23 mouse cellular contexts compared by ENCODE assay signal in the genomic region with DNA sequence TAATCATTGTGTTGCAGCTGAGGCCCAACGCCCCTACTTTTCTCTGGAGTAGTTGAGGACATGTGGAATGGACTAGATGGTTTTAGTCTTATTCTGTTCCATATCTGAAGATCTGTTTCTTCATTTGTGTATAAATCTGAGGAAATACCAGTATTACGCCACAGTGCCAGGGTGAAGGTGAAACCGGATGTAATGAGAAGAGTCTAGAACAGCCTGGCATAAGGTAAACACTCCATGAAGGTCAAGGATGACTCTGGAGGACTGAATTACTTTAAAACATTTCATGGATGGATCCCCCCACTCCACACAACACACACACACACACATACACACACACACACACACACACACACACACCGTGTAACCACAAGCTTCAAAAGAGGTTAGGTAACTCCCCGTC. TPM values are rescaled to one million over a fixed set of nuclear protein-coding genes. Genes with fewer than 3 reads are reported as not detected.
DNase-seq lines count a peak whose midpoint lies in the region; ATAC-seq lines count a peak whose summit lies in the region.
"Had no signal": no experiment of that assay in that cellular context is flagged by ENCODE, and none has a peak within 500 bp of the region (broad histone marks: within the 10 kb centered on the region; RNA-seq: fewer than 3 reads in every experiment).

No protein-coding gene starts in this region.

- H3K4me3 ChIP-seq in midbrain, embryonic 15.5 days: no peak overlapping the region
- H3K4me3 ChIP-seq: liver, embryonic 15.5 days had no signal

- peak; percentile 2 for DNase-seq in adrenal gland, postnatal 10 days
- no peak for DNase-seq in adrenal gland, postnatal 4 days (ENCODE audit: low spot score in 2 of 2)
- peak; percentile 12 to 46 for DNase-seq in lung, adult 18-20 months
- DNase-seq in lung, postnatal 10 days: no peak
- peak; percentile 8 for DNase-seq in NIH3T3 (ENCODE audit: low read depth)
- no peak for DNase-seq in right cerebral cortex, postnatal 36 days (ENCODE audit: low spot score in 2 of 2)
- no peak for DNase-seq in gastrocnemius, adult 18-20 months (ENCODE audit: low spot score)
- DNase-seq: adrenal gland, postnatal 36 days; cerebellum, adult 8-10 months; forebrain, postnatal 0 days; gastrocnemius, adult 2 months; heart, postnatal 36 days; kidney, adult 11 months; right cerebral cortex, postnatal 14 days; thymus, postnatal 36 days had no signal

- no peak overlapping the region for H3K9ac ChIP-seq in midbrain, embryonic 15.5 days
- H3K9ac ChIP-seq: limb, embryonic 15.5 days; liver, embryonic 15.5 days had no signal

- peaks cover 10% of the 10 kb centered on the region for H3K4me1 ChIP-seq in midbrain, embryonic 15.5 days
- H3K4me1 ChIP-seq: liver, embryonic 15.5 days had no signal

- WGBS in midbrain, embryonic 15.5 days: 78% methylated on average over 5 of the region's 5 CpGs

- H3K27me3 ChIP-seq in midbrain, embryonic 15.5 days (replicated peaks): no peaks in the 10 kb centered on the region
- H3K27me3 ChIP-seq: limb, embryonic 15.5 days; neural tube, embryonic 13.5 days had no signal

- peak; percentile 35; the same call in 1 of the 2 replicates for ATAC-seq in midbrain, embryonic 15.5 days (replicated peaks)
- ATAC-seq: Patski had no signal

- no peak overlapping the region for H3K27ac ChIP-seq in midbrain, embryonic 15.5 days
- H3K27ac ChIP-seq: kidney, postnatal 0 days; limb, embryonic 15.5 days; liver, embryonic 15.5 days had no signal

- H3K9me3 ChIP-seq in midbrain, embryonic 15.5 days: no peaks in the 10 kb centered on the region
- H3K9me3 ChIP-seq: limb, embryonic 15.5 days; liver, embryonic 15.5 days; neural tube, embryonic 13.5 days had no signal

- H3K4me2 ChIP-seq in midbrain, embryonic 15.5 days: no peak overlapping the region

- no peaks in the 10 kb centered on the region for H3K36me3 ChIP-seq in midbrain, embryonic 15.5 days (replicated peaks)
- H3K36me3 ChIP-seq: limb, embryonic 15.5 days; liver, embryonic 15.5 days; neural tube, embryonic 13.5 days had no signal

RNA-seq across cellular contexts. Expression of a gene that starts 45.3 kb away (rescaled TPM):
- total RNA-seq in adrenal gland, postnatal 10 days (2021): 10 to 100 TPM in 1 of 2 experiments, 1 to 10 TPM in 1; 7.7 to 10.5 TPM
- total RNA-seq in adrenal gland, postnatal 4 days (2021): 10 to 100 TPM; 15.2 to 16.0 TPM
- 10.0 and 11.4 TPM in 2 replicates for polyA plus RNA-seq in midbrain, embryonic 15.5 days (2015; fragmentation: Nextera tagmentation; extraction: Ambion mirVana)
- under 1 TPM; 0.43 to 0.64 TPM for total RNA-seq in gastrocnemius, adult 18-20 months (2021)
- total RNA-seq: common myeloid progenitor, adult 5-6 weeks; monocyte, adult 5-6 weeks had no signal
- polyA plus RNA-seq: Patski had no signal

Comparison
In these comparisons a context has a peak if more than half of its experiments do, and no peak if none do; other contexts are left out.
1. DNase-seq: peak in adrenal gland, postnatal 10 days (single experiment), lung, adult 18-20 months (2 of 2) and NIH3T3 (single experiment); none in adrenal gland, postnatal 4 days (0 of 2), lung, postnatal 10 days (single experiment), right cerebral cortex, postnatal 36 days (0 of 2) and gastrocnemius, adult 18-20 months (single experiment).
2. RNA of a gene that starts 45.3 kb away (total RNA-seq): 15.2 to 16.0 TPM in adrenal gland, postnatal 4 days and 7.7 to 10.5 TPM in adrenal gland, postnatal 10 days; 0.43 to 0.64 TPM in gastrocnemius, adult 18-20 months; every median in the first group is over 4 times any median in the second.